Mouse (Mus musculus): ENCODE data around the gene Olfr1218.

DNA sequence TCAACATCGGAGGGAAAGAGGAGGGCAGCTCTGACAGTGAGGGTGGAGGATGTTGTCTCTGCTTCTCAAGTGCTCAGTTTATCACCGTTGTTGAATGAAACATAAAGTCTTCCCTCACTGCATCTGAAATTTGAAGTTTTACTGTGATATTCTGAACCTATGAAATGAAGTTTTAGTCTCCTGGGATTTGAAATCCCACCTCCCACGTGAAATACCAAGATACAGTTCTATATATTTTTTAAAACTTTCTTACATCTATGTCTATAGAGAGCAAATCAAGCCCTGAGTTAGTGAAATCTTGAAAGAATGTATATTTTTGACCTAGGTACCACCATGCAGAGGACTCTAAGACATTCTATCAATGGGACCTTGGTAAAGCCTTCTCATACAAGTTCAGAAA is 45.7 kb upstream of the Olfr1218 start, which contains the start of gene Olfr1220:
- TF ChIP-seq GATA1 (IDR thresholded peaks at IDR 0.05; ENCODE audit: low read length), result no peak
- TF ChIP-seq TAL1 (IDR thresholded peaks at IDR 0.05; ENCODE audit: low read length), result no peak

All from erythroblast, embryonic 14.5 days (primary cell).